Mouse (Mus musculus) Muller cell, postnatal 12 days (primary cell): Measurements from ENCODE around the gene Olfr1098.

Source experiments
- DNase-seq: peaks from one replicate; pipeline ENCODE4 v3.0.0-alpha.2; 2015; ENCODE audit errors: inconsistent ontology term

Gene Olfr1098

DNA sequence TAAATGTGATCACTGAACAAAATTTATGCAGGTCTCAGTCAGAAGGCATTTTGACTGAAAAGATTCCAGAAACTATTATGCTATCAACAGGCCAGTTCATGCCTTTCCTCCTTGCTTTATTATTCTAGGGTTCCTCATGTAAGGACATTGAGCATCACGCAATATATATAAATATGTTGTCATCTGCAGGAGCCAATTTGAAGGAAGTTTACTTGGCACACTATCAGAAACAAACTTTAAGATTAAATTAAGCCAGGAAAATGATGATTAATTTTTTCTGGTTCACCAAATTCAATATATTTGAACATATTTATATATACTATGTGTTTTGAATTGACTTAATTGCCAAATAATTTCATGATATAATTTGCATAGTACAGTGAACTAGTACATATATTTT is at the start of gene Olfr1098:
Gene Olfr1098 (minus strand): TSS at position 101 of the 400 bp plus-strand sequence.
- no peak for DNase-seq

DNA sequence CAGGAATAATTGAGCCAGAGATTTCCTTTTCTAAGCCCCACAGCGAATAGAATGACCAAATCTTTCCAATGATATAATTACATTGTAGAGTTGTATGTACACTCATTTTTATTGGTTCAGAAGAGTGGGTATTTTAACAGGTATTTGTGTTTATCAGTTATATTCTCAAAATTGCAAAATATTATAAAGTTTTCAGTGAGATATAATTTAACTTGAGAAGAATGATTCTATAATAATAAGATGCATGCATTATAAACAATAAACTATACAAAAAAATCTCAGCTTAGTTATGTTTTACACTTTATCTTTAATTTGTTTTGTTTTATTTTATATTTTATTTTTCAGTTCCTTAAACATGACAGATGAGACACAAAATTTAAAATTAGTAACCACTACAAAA is 36.2 kb upstream of the Olfr1098 start, which contains the start of gene Olfr1099:
Gene Olfr1099 (minus strand): TSS at position 101 of the 400 bp plus-strand sequence.
- no peak for DNase-seq

DNA sequence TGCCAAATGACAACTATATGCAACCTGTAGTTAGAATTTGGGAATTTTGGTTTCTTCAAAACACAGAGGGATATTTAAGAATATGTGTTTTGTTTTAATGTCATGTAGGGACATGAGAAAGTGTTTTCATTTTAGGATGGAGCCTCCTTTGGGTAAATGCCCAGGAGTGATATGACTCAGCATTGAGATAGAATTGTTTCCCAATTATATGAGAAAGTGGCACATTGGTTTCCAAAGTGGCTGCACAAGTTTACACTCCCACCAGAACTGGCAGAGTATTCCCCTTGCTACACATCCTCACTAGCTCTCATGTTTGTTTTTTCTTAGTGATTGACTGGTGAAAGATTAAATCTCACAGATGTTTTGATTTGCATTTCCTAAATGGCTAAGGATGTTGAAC is 2.2 kb upstream of the Olfr1098 start:
- no peak for DNase-seq

DNA sequence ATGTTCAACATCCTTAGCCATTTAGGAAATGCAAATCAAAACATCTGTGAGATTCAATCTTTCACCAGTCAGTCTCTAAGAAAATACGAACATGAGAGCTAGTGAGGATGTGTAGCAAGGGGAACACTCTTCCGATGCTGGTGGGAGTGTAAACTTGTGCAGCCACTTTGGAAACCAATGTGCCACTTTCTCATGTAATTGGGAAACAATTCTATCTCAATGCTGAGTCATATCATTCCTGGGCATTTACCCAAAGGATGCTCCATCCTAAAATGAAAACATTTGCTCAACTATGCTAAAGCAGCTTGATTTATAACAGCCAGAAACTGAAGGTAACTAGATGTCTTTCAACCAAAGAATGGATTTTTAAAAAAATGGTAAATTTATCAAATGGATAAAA is 18.7 kb downstream of the Olfr1098 start:
- no peak for DNase-seq

DNA sequence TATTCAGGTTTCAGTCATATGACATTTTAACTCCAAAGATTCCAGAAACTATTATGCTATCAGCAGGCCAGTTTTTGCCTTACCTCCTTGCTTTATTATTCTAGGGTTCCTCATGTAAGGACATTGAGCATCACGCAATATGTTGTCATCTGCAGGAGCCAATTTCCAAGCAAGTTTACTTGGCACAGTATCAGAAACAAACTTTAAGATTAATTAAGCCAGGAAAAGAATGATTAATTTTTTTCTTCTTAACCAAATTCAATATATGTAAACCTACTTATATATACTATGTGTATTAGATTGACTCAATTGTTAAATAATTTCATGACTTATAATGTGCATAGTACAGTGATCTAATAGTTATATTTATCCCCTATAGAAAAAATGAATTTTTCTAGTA is 32.2 kb downstream of the Olfr1098 start, which contains the start of gene Olfr1097:
Gene Olfr1097 (minus strand): TSS at position 101 of the 400 bp plus-strand sequence.
- DNase-seq: no peak

DNA sequence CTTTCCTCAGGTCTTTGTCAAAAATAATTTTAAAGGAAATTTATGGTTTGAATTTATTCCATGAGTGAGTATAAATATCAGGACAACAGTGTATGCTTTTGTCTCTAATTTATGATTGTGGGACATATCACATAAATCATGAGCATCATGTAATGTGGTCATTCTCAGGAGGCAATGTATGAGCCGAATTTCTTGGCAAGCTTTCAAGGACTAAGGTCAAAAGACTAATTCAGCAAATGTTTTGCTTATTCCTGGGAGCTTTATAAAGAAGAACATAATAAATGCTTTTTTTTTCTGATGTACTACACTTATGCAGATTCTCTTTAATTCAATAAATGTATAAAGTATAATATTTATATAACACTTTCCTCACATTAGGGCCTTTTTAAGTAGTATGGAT is 49.6 kb downstream of the Olfr1098 start, which contains the start of gene Gm13723:
Gene Gm13723 (minus strand): TSS at position 101 of the 400 bp plus-strand sequence.
- no peak for DNase-seq
